Mouse (Mus musculus) liver, adult 2 months (tissue): ENCODE data around the gene Znrf3. TPM values are rescaled to one million over a fixed set of nuclear protein-coding genes. Genes with fewer than 3 reads are reported as not detected.

Experiments used
- DNase-seq: peaks from one replicate; pipeline ENCODE4 v3.0.0-alpha.2; 2011; ENCODE audit warnings: low read depth, low spot score; ENCODE audit errors: extremely low read depth
- H3K27ac ChIP-seq: fragments of 200-500 bp; replicated peaks from 2 replicates; pipeline ENCODE4 v1.5.1; 2012; ENCODE audit warnings: low read depth, mild to moderate bottlenecking, control low read depth, inconsistent platforms, low read length; ENCODE audit not compliant: insufficient read depth
- H3K27me3 ChIP-seq: fragments of 200-500 bp; 2 replicates; pipeline ENCODE4 v1.6.1; 2012; ENCODE audit warnings: mild to moderate bottlenecking, moderate library complexity, low read length, inconsistent platforms; ENCODE audit not compliant: control insufficient read depth, insufficient read depth
- H3K36me3 ChIP-seq: fragments of 200-500 bp; 2 replicates; pipeline ENCODE4 v1.6.1; 2012; ENCODE audit warnings: low read length, inconsistent platforms; ENCODE audit not compliant: control insufficient read depth, insufficient read depth
- H3K4me1 ChIP-seq: fragments of 200-500 bp; 2 replicates; pipeline ENCODE4 v1.6.1; 2011; ENCODE audit warnings: low read length; ENCODE audit not compliant: control insufficient read depth, insufficient read depth
- H3K4me3 ChIP-seq: fragments of 200-500 bp; 2 replicates; pipeline ENCODE4 v1.5.1; 2011; ENCODE audit warnings: low read depth, mild to moderate bottlenecking, control low read depth, low read length, moderate library complexity; ENCODE audit not compliant: insufficient read depth
- H3K79me2 ChIP-seq: fragments of 200-500 bp; 2 replicates; pipeline ENCODE4 v1.6.1; 2012; ENCODE audit warnings: inconsistent platforms, mild to moderate bottlenecking, low read length, moderate library complexity; ENCODE audit not compliant: control insufficient read depth, insufficient read depth
- H3K9ac ChIP-seq: fragments of 200-500 bp; 2 replicates; pipeline ENCODE4 v1.6.1; 2012; ENCODE audit warnings: low read depth, mild to moderate bottlenecking, control low read depth, inconsistent platforms, low read length
- CTCF ChIP-seq: fragments of 200-500 bp; IDR thresholded peaks from 2 replicates; pipeline ENCODE4 v1.5.1; 2011; ENCODE audit warnings: low read depth, low read length, control low read depth
- POLR2A ChIP-seq: fragments of 200-500 bp; IDR thresholded peaks from 2 replicates; pipeline ENCODE4 v1.6.1; 2011; ENCODE audit warnings: low read length, control low read depth; ENCODE audit not compliant: insufficient read depth; ENCODE audit errors: extremely low read depth
- WGBS: fragments of 180-500 bp; shearing (Covaris S2); methylation state at CpG from one replicate; pipeline ENCODE4 v1.1.7; 2018; 5-methylcytosine and 5-hydroxymethylcytosine counted together
- polyA plus RNA-seq: library from polyadenylated mRNA; depleted of rRNA; stranded (reverse); fragments of >200 nt; gene quantifications from 2 replicates; pipeline ENCODE4 v1.2.3, GENCODE M21; 2012
- total RNA-seq: library from RNA; depleted of rRNA; stranded (reverse); fragments of >200 nt; gene quantifications from 2 replicates; pipeline ENCODE4 v1.2.3, GENCODE M21; 2014

Znrf3 gene
- total and polyA plus RNA-seq, 2 experiments = 4.5 to 4.6 TPM

GRCm38 (mm10) chr11:5290691-5291090 is 154.0 kb downstream of the Znrf3 start:
- Histone ChIP-seq H3K4me3 (no peak overlapping the region), H3K79me2 (no peaks in the 10 kb centered on the region), H3K27ac (no peak overlapping the region), H3K4me1 (no peaks in the 10 kb centered on the region), H3K9ac (no peak overlapping the region), H3K36me3 (peaks cover 17% of the 10 kb centered on the region), H3K27me3 (no peaks in the 10 kb centered on the region)
- DNase-seq = peak; percentile 64
- TF ChIP-seq CTCF (peak; percentile 67), POLR2A (no peak)
- WGBS = 11% methylated on average over 5 of the region's 5 CpGs

- H3K4me3 ChIP-seq = no peak overlapping the region
- no peak for DNase-seq
- H3K27me3 ChIP-seq = no peaks in the 10 kb centered on the region
- H3K27ac ChIP-seq = no peak overlapping the region
- WGBS = 78% methylated on average over 4 of the region's 4 CpGs
- peaks cover 20% of the 10 kb centered on the region for H3K36me3 ChIP-seq
- no peaks in the 10 kb centered on the region for H3K4me1 ChIP-seq
- no peak for TF ChIP-seq POLR2A
- TF ChIP-seq CTCF = no peak
- no peaks in the 10 kb centered on the region for H3K79me2 ChIP-seq
- H3K9ac ChIP-seq = no peak overlapping the region
Measured at GRCm38 (mm10) chr11:5289826-5290580, 154.6 kb downstream of the Znrf3 start.

- Histone ChIP-seq H3K79me2 (no peaks in the 10 kb centered on the region), H3K27me3 (no peaks in the 10 kb centered on the region), H3K4me1 (no peaks in the 10 kb centered on the region), H3K4me3 (no peak overlapping the region), H3K9ac (no peak overlapping the region), H3K36me3 (peaks cover 23% of the 10 kb centered on the region), H3K27ac (no peak overlapping the region)
- peak; percentile 64 for DNase-seq
- 47% methylated on average over 2 of the region's 2 CpGs for WGBS
- TF ChIP-seq POLR2A (no peak), CTCF (no peak)
Measured at GRCm38 (mm10) chr11:5283987-5284386, 160.7 kb downstream of the Znrf3 start.

- Histone ChIP-seq H3K79me2 (no peaks in the 10 kb centered on the region), H3K4me1 (no peaks in the 10 kb centered on the region), H3K4me3 (no peak overlapping the region), H3K36me3 (peaks cover 5% of the 10 kb centered on the region; the same call in 1 of the 2 replicates), H3K27ac (no peak overlapping the region), H3K9ac (no peak overlapping the region), H3K27me3 (no peaks in the 10 kb centered on the region)
- 89% methylated on average over 7 of the region's 7 CpGs for WGBS
- no peak for DNase-seq
- TF ChIP-seq CTCF (no peak), POLR2A (no peak)
Measured at GRCm38 (mm10) chr11:5280932-5281331, 163.7 kb downstream of the Znrf3 start.

GRCm38 (mm10) chr11:5278463-5278862 is 166.2 kb downstream of the Znrf3 start:
- no peak for DNase-seq
- Histone ChIP-seq H3K9ac (no peak overlapping the region), H3K27ac (no peak overlapping the region), H3K36me3 (no peaks in the 10 kb centered on the region; the same call in 1 of the 2 replicates), H3K27me3 (no peaks in the 10 kb centered on the region), H3K4me1 (no peaks in the 10 kb centered on the region), H3K79me2 (no peaks in the 10 kb centered on the region), H3K4me3 (no peak overlapping the region)
- TF ChIP-seq CTCF = no peak
- TF ChIP-seq POLR2A = no peak
- 96% methylated on average over 2 of the region's 2 CpGs for WGBS

- 87% methylated on average over 5 of the region's 5 CpGs for WGBS
- no peak for DNase-seq
- Histone ChIP-seq H3K36me3 (no peaks in the 10 kb centered on the region; the same call in 1 of the 2 replicates), H3K4me1 (no peaks in the 10 kb centered on the region), H3K27me3 (no peaks in the 10 kb centered on the region), H3K27ac (no peak overlapping the region), H3K9ac (no peak overlapping the region), H3K4me3 (no peak overlapping the region), H3K79me2 (no peaks in the 10 kb centered on the region)
- TF ChIP-seq CTCF (no peak), POLR2A (no peak)
Measured at GRCm38 (mm10) chr11:5277307-5277971, 167.2 kb downstream of the Znrf3 start.
